Mouse (Mus musculus): ENCODE results near the gene Gm31371. TPM values are rescaled to one million over a fixed set of nuclear protein-coding genes. Genes with fewer than 3 reads are reported as not detected.
"Not testable (repeated sequence)": the region's sequence is repeated elsewhere in the genome, so short reads cannot be mapped to it uniquely, and the experiment has no call there.

Gm31371 gene
- polyA plus RNA-seq (2012), result not detected in 2 replicates

GRCm38 (mm10) chr8:19903092-19903491, at the start of gene Gm31371:
TSS of gene Gm31371 (plus strand) at chr8:19903392.
- not testable (repeated sequence) for TF ChIP-seq GATA1 (IDR thresholded peaks at IDR 0.05; ENCODE audit: low read length)

- TF ChIP-seq GATA1 (IDR thresholded peaks at IDR 0.05; ENCODE audit: low read length), result no peak
Measured at GRCm38 (mm10) chr8:19960935-19961334, 57.7 kb downstream of the Gm31371 start.

Other genes starting within 250 kb of the Gm31371 start
- gene 4930467E23Rik, start 173.8 kb upstream of the Gm31371 start, polyA plus RNA-seq (2012), result not detected in 2 replicates

Measured in G1E-ER4 (cell line).